12 mouse cellular contexts compared by ENCODE assay signal in genomic region chr6:88743601-88744291, GRCm38 (mm10). TPM values are rescaled to one million over a fixed set of nuclear protein-coding genes. Genes with fewer than 3 reads are reported as not detected.
DNase-seq lines count a peak whose midpoint lies in the region; ATAC-seq and TF ChIP-seq lines count a peak whose summit lies in the region.
"Had no signal": no experiment of that assay in that cellular context is flagged by ENCODE, and none has a peak within 500 bp of the region (broad histone marks: within the 10 kb centered on the region; RNA-seq: fewer than 3 reads in every experiment).

No protein-coding gene starts in this region.

- DNase-seq in cerebellum, postnatal 14 days: peak; percentile 66 to 79
- no peak for DNase-seq in cerebellum, adult 9-10 months
- no peak for DNase-seq in left cerebral cortex, adult 2 months (ENCODE audit: extremely low spot score in 1 of 2, low spot score in 2 of 2)
- no peak for DNase-seq in left cerebral cortex, adult 8-10 months (ENCODE audit: low spot score in 2 of 2)
- peak; percentile 35 for DNase-seq in hindbrain, embryonic 10.5 days (ENCODE audit: low spot score)
- DNase-seq in Muller cell, postnatal 12 days (ENCODE audit: inconsistent ontology term): no peak
- no peak for DNase-seq in frontal cortex, postnatal 10 days (ENCODE audit: low spot score in 2 of 2)
- DNase-seq: right cerebral cortex, postnatal 4 days; thymus, adult 18-20 months had no signal

- no peak overlapping the region for H3K4me3 ChIP-seq in left cerebral cortex, adult 2 months
- no peak overlapping the region for H3K4me3 ChIP-seq in hindbrain, embryonic 10.5 days
- H3K4me3 ChIP-seq in midbrain, embryonic 16.5 days (ENCODE audit: low read depth, low read length): no peak overlapping the region
- H3K4me3 ChIP-seq: heart, embryonic 13.5 days; limb, embryonic 10.5 days had no signal

- no peak overlapping the region for H3K4me2 ChIP-seq in midbrain, embryonic 16.5 days (ENCODE audit: low read length)
- H3K4me2 ChIP-seq: heart, embryonic 13.5 days had no signal

- ATAC-seq in midbrain, embryonic 16.5 days: peak; percentile 55; the same call in 1 of the 2 replicates

- peaks cover 11% of the 10 kb centered on the region for H3K4me1 ChIP-seq in hindbrain, embryonic 10.5 days (replicated peaks)
- H3K4me1 ChIP-seq in midbrain, embryonic 16.5 days (ENCODE audit: control insufficient read depth, insufficient read depth, low read length): peaks cover 7% of the 10 kb centered on the region; the same call in 1 of the 2 replicates

- intact Hi-C loops in left cerebral cortex, adult 2 months (cut with DNase I): no loop called here

- 75% methylated on average over 14 of the region's 14 CpGs for WGBS in hindbrain, embryonic 10.5 days
- 50% methylated on average over 14 of the region's 14 CpGs for WGBS in midbrain, embryonic 16.5 days

- no peaks in the 10 kb centered on the region for H3K9me3 ChIP-seq in hindbrain, embryonic 10.5 days
- H3K9me3 ChIP-seq in midbrain, embryonic 16.5 days (replicated peaks; ENCODE audit: control insufficient read depth, low read length, poor library complexity, severe bottlenecking): no peaks in the 10 kb centered on the region
- H3K9me3 ChIP-seq: heart, embryonic 13.5 days; limb, embryonic 10.5 days had no signal

- TF ChIP-seq CTCF in left cerebral cortex, adult 2 months (IDR thresholded peaks at IDR 0.05): no peak

- no peak overlapping the region for H3K9ac ChIP-seq in midbrain, embryonic 16.5 days (ENCODE audit: low read depth, low read length)
- H3K9ac ChIP-seq: heart, embryonic 13.5 days had no signal

- 0 out of 2 replicates have a peak overlapping the region, but pooled peaks have one; percentile 5 for H3K27ac ChIP-seq in left cerebral cortex, adult 2 months
- peak overlapping the region; percentile 64; the same call in 1 of the 2 replicates for H3K27ac ChIP-seq in hindbrain, embryonic 10.5 days
- H3K27ac ChIP-seq in midbrain, embryonic 16.5 days (ENCODE audit: low read length): peak overlapping the region; percentile 20; the same call in 1 of the 2 replicates
- H3K27ac ChIP-seq: heart, embryonic 13.5 days; limb, embryonic 10.5 days had no signal

- no peaks in the 10 kb centered on the region for H3K36me3 ChIP-seq in hindbrain, embryonic 10.5 days
- H3K36me3 ChIP-seq in midbrain, embryonic 16.5 days (ENCODE audit: control insufficient read depth, insufficient read depth, low read length): no peaks in the 10 kb centered on the region
- H3K36me3 ChIP-seq: heart, embryonic 13.5 days; limb, embryonic 10.5 days had no signal

- H3K27me3 ChIP-seq in hindbrain, embryonic 10.5 days (ENCODE audit: insufficient read depth, poor library complexity, severe bottlenecking): no peaks in the 10 kb centered on the region
- H3K27me3 ChIP-seq in midbrain, embryonic 16.5 days (ENCODE audit: control insufficient read depth, insufficient read depth, low read depth, low read length): no peaks in the 10 kb centered on the region
- H3K27me3 ChIP-seq: heart, embryonic 13.5 days had no signal

RNA-seq across cellular contexts. Expression of gene Mgll, which starts 19.5 kb away (rescaled TPM):
- 100 to 1,000 TPM; 185 to 189 TPM for total RNA-seq in left cerebral cortex, adult 2 months (2021)
- total RNA-seq in left cerebral cortex, adult 8-10 months (2022): 100 to 1,000 TPM; 167 to 184 (median 176) TPM
- polyA plus RNA-seq in hindbrain, embryonic 10.5 days (2016; fragmentation: Nextera tagmentation; extraction: Ambion mirVana): 4.3 and 10.2 TPM in 2 replicates
- 31.8 and 55.0 TPM in 2 replicates for polyA plus RNA-seq in midbrain, embryonic 16.5 days (2015; fragmentation: Nextera tagmentation; extraction: Ambion mirVana)

Comparison
In these comparisons a context has a peak if more than half of its experiments do, and no peak if none do; other contexts are left out.
1. DNase-seq: peak in cerebellum, postnatal 14 days (2 of 2) and hindbrain, embryonic 10.5 days (single experiment); none in cerebellum, adult 9-10 months (single experiment), left cerebral cortex, adult 2 months (0 of 2), left cerebral cortex, adult 8-10 months (0 of 2), Muller cell, postnatal 12 days (single experiment) and frontal cortex, postnatal 10 days (0 of 2).
2. H3K27ac ChIP-seq: peak in every context shown above with its lines; median percentile 64 in hindbrain, embryonic 10.5 days; 20 in midbrain, embryonic 16.5 days; 5 in left cerebral cortex, adult 2 months.